ENCODE assay signal across 28 mouse cellular contexts in the genomic region with DNA sequence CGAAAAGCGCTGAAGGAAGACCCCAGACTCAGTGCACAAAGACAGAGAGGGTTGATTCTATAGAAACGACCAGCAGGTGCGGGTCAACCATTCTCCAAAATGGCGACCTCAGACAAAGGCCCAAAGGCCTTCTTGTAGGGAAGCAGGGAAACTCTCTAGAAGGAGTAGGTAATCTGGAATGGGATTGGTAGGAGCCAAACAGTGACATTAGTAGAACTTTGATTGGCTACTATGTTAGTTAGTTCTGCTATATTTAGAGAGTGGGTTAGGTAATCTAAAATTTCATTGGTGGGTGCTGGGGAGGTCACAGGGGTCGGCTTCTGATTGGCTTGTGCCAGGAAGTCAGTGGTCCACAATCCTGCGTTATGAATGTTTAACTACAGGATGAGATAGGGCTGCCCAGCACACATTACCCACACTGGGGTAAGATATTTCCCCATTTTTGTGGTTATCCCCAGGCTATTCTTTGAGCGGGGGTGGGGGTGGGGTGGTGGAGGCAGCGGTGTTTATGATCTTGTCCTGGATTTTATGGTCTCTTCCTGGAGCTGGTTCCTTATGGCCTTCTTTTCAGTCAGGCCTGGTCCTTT. TPM values are rescaled to one million over a fixed set of nuclear protein-coding genes. Genes with fewer than 3 reads are reported as not detected.
DNase-seq lines count a peak whose midpoint lies in the region; ATAC-seq and TF ChIP-seq lines count a peak whose summit lies in the region.
"Had no signal": no experiment of that assay in that cellular context is flagged by ENCODE, and none has a peak within 500 bp of the region (broad histone marks: within the 10 kb centered on the region; RNA-seq: fewer than 3 reads in every experiment).

No protein-coding gene starts in this region.

- no peak overlapping the region for H3K4me2 ChIP-seq in liver, embryonic 13.5 days
- no peak overlapping the region for H3K4me2 ChIP-seq in liver, embryonic 11.5 days
- H3K4me2 ChIP-seq: embryonic facial prominence, embryonic 13.5 days; hindbrain, embryonic 13.5 days; limb, embryonic 13.5 days; stomach, embryonic 15.5 days had no signal

- no peak overlapping the region for H3K4me3 ChIP-seq in liver, embryonic 13.5 days (replicated peaks)
- no peak overlapping the region for H3K4me3 ChIP-seq in liver, embryonic 11.5 days (ENCODE audit: low read depth, low read length)
- no peak overlapping the region for H3K4me3 ChIP-seq in MEL (ENCODE audit: control insufficient read depth in 1 of 2, insufficient read depth in 1 of 2, low read depth in 2 of 2, low read length in 2 of 2)
- no peak overlapping the region for H3K4me3 ChIP-seq in bone marrow macrophage, adult 2 months (ENCODE audit: insufficient read depth, low read length)
- H3K4me3 ChIP-seq: embryonic facial prominence, embryonic 13.5 days; heart, embryonic 10.5 days; hindbrain, embryonic 13.5 days; left cerebral cortex, adult 2 months; limb, embryonic 13.5 days; stomach, embryonic 15.5 days had no signal

- H3K4me1 ChIP-seq in liver, embryonic 13.5 days (replicated peaks): peaks cover 3% of the 10 kb centered on the region; the same call in 1 of the 2 replicates
- H3K4me1 ChIP-seq in liver, embryonic 11.5 days (replicated peaks; ENCODE audit: control insufficient read depth, insufficient read depth, low read length): no peaks in the 10 kb centered on the region
- H3K4me1 ChIP-seq in MEL (ENCODE audit: control insufficient read depth in 1 of 2, insufficient read depth in 2 of 2, low read length in 2 of 2): peaks cover 0 to 7% of the 10 kb centered on the region in 2 experiments; a peak in 2 of 4 replicates
- H3K4me1 ChIP-seq in bone marrow macrophage, adult 2 months (ENCODE audit: control insufficient read depth, insufficient read depth, low read length): peaks cover 19% of the 10 kb centered on the region
- H3K4me1 ChIP-seq: embryonic facial prominence, embryonic 13.5 days; limb, embryonic 13.5 days; stomach, embryonic 15.5 days had no signal

- H3K27ac ChIP-seq in liver, embryonic 13.5 days: no peak overlapping the region
- no peak overlapping the region for H3K27ac ChIP-seq in liver, embryonic 11.5 days (ENCODE audit: low read depth, low read length)
- no peak overlapping the region for H3K27ac ChIP-seq in MEL (ENCODE audit: control insufficient read depth, low read depth, low read length)
- H3K27ac ChIP-seq in bone marrow macrophage, adult 2 months (ENCODE audit: insufficient read depth, low read depth, low read length): peak overlapping the region; percentile 73
- H3K27ac ChIP-seq: embryonic facial prominence, embryonic 13.5 days; heart, embryonic 10.5 days; hindbrain, embryonic 13.5 days; kidney, postnatal 0 days; left cerebral cortex, adult 2 months; limb, embryonic 13.5 days; stomach, embryonic 15.5 days had no signal

- no peaks in the 10 kb centered on the region for H3K9me3 ChIP-seq in liver, embryonic 13.5 days (replicated peaks)
- no peaks in the 10 kb centered on the region for H3K9me3 ChIP-seq in liver, embryonic 11.5 days (ENCODE audit: control insufficient read depth, low read length)
- H3K9me3 ChIP-seq in MEL (replicated peaks; ENCODE audit: insufficient read depth, low read length): no peaks in the 10 kb centered on the region
- H3K9me3 ChIP-seq: embryonic facial prominence, embryonic 13.5 days; heart, embryonic 10.5 days; hindbrain, embryonic 13.5 days; limb, embryonic 13.5 days; stomach, embryonic 15.5 days had no signal

- TF ChIP-seq RAD21 in MEL (IDR thresholded peaks at IDR 0.05; ENCODE audit: low read depth, low read length): no peak

- no peak overlapping the region for H3K9ac ChIP-seq in liver, embryonic 13.5 days
- H3K9ac ChIP-seq in liver, embryonic 11.5 days (ENCODE audit: low read depth, low read length): no peak overlapping the region
- no peak overlapping the region for H3K9ac ChIP-seq in MEL (ENCODE audit: control insufficient read depth, low read depth, low read length, poor library complexity, severe bottlenecking)
- H3K9ac ChIP-seq: embryonic facial prominence, embryonic 13.5 days; forebrain, postnatal 0 days; hindbrain, embryonic 13.5 days; limb, embryonic 13.5 days; stomach, embryonic 15.5 days had no signal

- intact Hi-C loops in left cerebral cortex, postnatal 10 days (cut with DNase I): loop anchor here (5.0 kb wide), 1 partner anchor 127 kb away; no protein-coding TSS in a partner anchor

- TF ChIP-seq POLR2A in MEL (IDR thresholded peaks at IDR 0.05; ENCODE audit: control insufficient read depth in 1 of 2, insufficient read depth in 1 of 2, low read depth in 1 of 2, low read length in 2 of 2, poor library complexity in 1 of 2): no peak
- TF ChIP-seq POLR2A in bone marrow macrophage, adult 2 months (IDR thresholded peaks at IDR 0.05; ENCODE audit: borderline replicate concordance, low read depth, low read length): no peak

- no peak for TF ChIP-seq CTCF in MEL (IDR thresholded peaks at IDR 0.05 in 2 of 3, conservative IDR thresholded peaks at IDR 0.05 in 1 of 3; ENCODE audit: control insufficient read depth in 1 of 3, insufficient read depth in 1 of 3, low read depth in 2 of 3, low read length in 3 of 3, poor library complexity in 1 of 3, severe bottlenecking in 1 of 3)
- no peak for TF ChIP-seq CTCF in bone marrow macrophage, adult 2 months (IDR thresholded peaks at IDR 0.05; ENCODE audit: low read depth, low read length)

- H3K27me3 ChIP-seq in liver, embryonic 13.5 days: no peaks in the 10 kb centered on the region
- H3K27me3 ChIP-seq in liver, embryonic 11.5 days (replicated peaks; ENCODE audit: control insufficient read depth, insufficient read depth, low read length): no peaks in the 10 kb centered on the region
- no peaks in the 10 kb centered on the region for H3K27me3 ChIP-seq in MEL (ENCODE audit: control insufficient read depth in 1 of 2, insufficient read depth in 2 of 2, low read length in 2 of 2)
- H3K27me3 ChIP-seq: embryonic facial prominence, embryonic 13.5 days; hindbrain, embryonic 13.5 days; limb, embryonic 13.5 days; stomach, embryonic 15.5 days had no signal

- peak in 1 of 2 experiments; percentile 13; a peak in 1 of 4 replicates for TF ChIP-seq EP300 in MEL (IDR thresholded peaks at IDR 0.05; ENCODE audit: low read depth in 1 of 2, low read length in 2 of 2)

- no peaks in the 10 kb centered on the region for H3K79me2 ChIP-seq in MEL (ENCODE audit: control insufficient read depth, insufficient read depth, low read length, poor library complexity)

- peak; percentile 34; the same call in 1 of the 2 replicates for ATAC-seq in liver, embryonic 13.5 days (ENCODE audit: low read depth)
- no peak; the same call in 1 of the 2 replicates for ATAC-seq in liver, embryonic 11.5 days (replicated peaks; ENCODE audit: low FRiP score)
- ATAC-seq in megakaryocyte, adult 5-6 weeks (ENCODE audit: poor library complexity, severe bottlenecking): peak; percentile 53
- ATAC-seq: forebrain, postnatal 0 days; intestine, embryonic 16.5 days; lung, postnatal 0 days had no signal

- H3K36me3 ChIP-seq in liver, embryonic 13.5 days: no peaks in the 10 kb centered on the region
- H3K36me3 ChIP-seq in liver, embryonic 11.5 days (ENCODE audit: control insufficient read depth, insufficient read depth, low read length): no peaks in the 10 kb centered on the region
- H3K36me3 ChIP-seq in MEL (ENCODE audit: control insufficient read depth in 1 of 2, insufficient read depth in 2 of 2, low read length in 2 of 2): peaks cover 0 to 2% of the 10 kb centered on the region in 2 experiments; a peak in 2 of 4 replicates
- H3K36me3 ChIP-seq: embryonic facial prominence, embryonic 13.5 days; heart, embryonic 10.5 days; hindbrain, embryonic 13.5 days; limb, embryonic 13.5 days; stomach, embryonic 15.5 days had no signal

- DNase-seq in liver, embryonic 13.5 days: no peak
- no peak for DNase-seq in liver, embryonic 11.5 days (ENCODE audit: low spot score)
- peak; percentile 39 for DNase-seq in MEL (ENCODE audit: low read depth, low spot score)
- no peak for DNase-seq in left cerebral cortex, postnatal 10 days (ENCODE audit: extremely low spot score in 1 of 2, low spot score in 2 of 2)
- DNase-seq in cerebellum, postnatal 25 days: no peak
- no peak for DNase-seq in cerebellum, adult 8-10 months
- DNase-seq: adrenal gland, postnatal 25 days; cerebellum, adult 2 months; cerebellum, postnatal 36 days; forebrain, postnatal 0 days; heart, adult 11 months; heart, postnatal 36 days; kidney, adult 8-10 months; lung, adult 18-20 months; lung, postnatal 4 days; midbrain, embryonic 14.5 days had no signal

- 52% methylated on average over 9 of the region's 9 CpGs for WGBS in liver, embryonic 13.5 days (ENCODE audit: insufficient replicate concordance)
- 67% methylated on average over 9 of the region's 9 CpGs for WGBS in liver, embryonic 11.5 days

TF ChIP-seq in MEL, 35 proteins besides CTCF, POLR2A, EP300 and RAD21:
- no peak for TF ChIP-seq GABPA (IDR thresholded peaks at IDR 0.05; ENCODE audit: low read depth, low read length)
- no peak for TF ChIP-seq SIN3A (IDR thresholded peaks at IDR 0.05; ENCODE audit: low read length)
- no peak for TF ChIP-seq MAX (IDR thresholded peaks at IDR 0.05; ENCODE audit: low read length)
- TF ChIP-seq ETS1 (IDR thresholded peaks at IDR 0.05; ENCODE audit: low read depth, low read length): 0 out of 2 replicates have a peak, but pooled peaks have one; percentile 14

RNA-seq across cellular contexts. Expression of gene Prdm2, which starts 26.9 kb away (rescaled TPM):
- polyA plus RNA-seq in liver, embryonic 13.5 days (2015; fragmentation: Nextera tagmentation; extraction: Ambion mirVana): 2.9 and 4.7 TPM in 2 replicates
- polyA plus RNA-seq in liver, embryonic 11.5 days (2014; fragmentation: Nextera tagmentation; extraction: Ambion mirVana): 7.3 and 8.3 TPM in 2 replicates
- 4.3 and 4.9 TPM in 2 replicates for total RNA-seq in MEL (2012; rRNA removed)
- 10 to 100 TPM in 1 of 2 experiments, not detected in 1; 13.5 TPM for polyA plus RNA-seq in MEL (2012; ENCODE audit: insufficient read depth in 1 of 2, insufficient read length in 2 of 2, low read depth in 1 of 2, low replicate concordance in 2 of 2, missing spikeins in 1 of 2)
- 25.1 and 25.9 TPM in 2 replicates for polyA plus RNA-seq in bone marrow macrophage, adult 2 months (2012; ENCODE audit: insufficient read depth, insufficient read length, missing spikeins)
- total RNA-seq in megakaryocyte, adult 5-6 weeks (2015): 24.4 and 29.6 TPM in 2 replicates
- total RNA-seq in megakaryocyte, adult 5-6 weeks (2017): 16.3 and 19.1 TPM in 2 replicates
- total RNA-seq in left cerebral cortex, postnatal 10 days (2021): 10 to 100 TPM; 30.1 to 30.5 TPM

RNA-seq across cellular contexts. Expression of gene Pdpn, which starts 59.7 kb away (rescaled TPM):
- 1.4 and 1.6 TPM in 2 replicates for polyA plus RNA-seq in liver, embryonic 13.5 days (2015; fragmentation: Nextera tagmentation; extraction: Ambion mirVana)
- polyA plus RNA-seq in liver, embryonic 11.5 days (2014; fragmentation: Nextera tagmentation; extraction: Ambion mirVana): 5.5 and 6.0 TPM in 2 replicates
- total RNA-seq in MEL (2012; rRNA removed): not detected in 2 replicates
- polyA plus RNA-seq in MEL (2012; ENCODE audit: insufficient read depth in 1 of 2, insufficient read length in 2 of 2, low read depth in 1 of 2, low replicate concordance in 2 of 2, missing spikeins in 1 of 2): not detected
- 1.6 and 3.0 TPM in 2 replicates for polyA plus RNA-seq in bone marrow macrophage, adult 2 months (2012; ENCODE audit: insufficient read depth, insufficient read length, missing spikeins)
- 0.27 and 0.84 TPM in 2 replicates for total RNA-seq in megakaryocyte, adult 5-6 weeks (2015)
- total RNA-seq in megakaryocyte, adult 5-6 weeks (2017): not detected in 2 replicates
- total RNA-seq in left cerebral cortex, postnatal 10 days (2021): 10 to 100 TPM; 10.6 to 11.9 TPM
- total RNA-seq: monocyte, adult 5-6 weeks had no signal
